In genomic region chr6:94648496-94648895, GRCm38 (mm10) we compare ENCODE assay signal across 8 mouse cellular contexts. TPM values are rescaled to one million over a fixed set of nuclear protein-coding genes. Genes with fewer than 3 reads are reported as not detected.
DNase-seq lines count a peak whose midpoint lies in the region; ATAC-seq and TF ChIP-seq lines count a peak whose summit lies in the region.

No protein-coding gene starts in this region.

- H3K4me1 ChIP-seq in heart, embryonic 11.5 days (ENCODE audit: control insufficient read depth, insufficient read depth, low read length): peaks cover 31% of the 10 kb centered on the region
- peaks cover 71% of the 10 kb centered on the region for H3K4me1 ChIP-seq in thymus, adult 2 months (replicated peaks; ENCODE audit: control insufficient read depth, insufficient read depth, low read length)
- H3K4me1 ChIP-seq in limb, embryonic 14.5 days (ENCODE audit: control insufficient read depth, insufficient read depth, low read length): peaks cover 51% of the 10 kb centered on the region

- WGBS in heart, embryonic 11.5 days (ENCODE audit: insufficient replicate concordance): 26% methylated on average over 4 of the region's 4 CpGs
- WGBS in thymus, adult 2 months: 90% methylated on average over 4 of the region's 4 CpGs
- 37% methylated on average over 4 of the region's 4 CpGs for WGBS in limb, embryonic 14.5 days

- no peak overlapping the region; the same call in 1 of the 2 replicates for H3K4me2 ChIP-seq in heart, embryonic 11.5 days
- H3K4me2 ChIP-seq in limb, embryonic 14.5 days (replicated peaks; ENCODE audit: low read depth, low read length, severe bottlenecking): peak overlapping the region; percentile 32; the same call in 1 of the 2 replicates

- H3K4me3 ChIP-seq in heart, embryonic 11.5 days (ENCODE audit: low read depth, low read length): no peak overlapping the region
- no peak overlapping the region for H3K4me3 ChIP-seq in thymus, adult 2 months (ENCODE audit: control insufficient read depth, insufficient read depth, low read length)
- no peak overlapping the region for H3K4me3 ChIP-seq in limb, embryonic 14.5 days (replicated peaks; ENCODE audit: low read length)

- DNase-seq in heart, adult 8-10 months (ENCODE audit: low spot score): no peak
- no peak for DNase-seq in thymus, adult 2 months
- DNase-seq in thymus, postnatal 4 days: no peak
- no peak for DNase-seq in limb, embryonic 14.5 days (ENCODE audit: low spot score)
- no peak for DNase-seq in embryo, embryonic 10 days (ENCODE audit: low spot score)
- no peak for DNase-seq in right cerebral cortex, adult 2 months (ENCODE audit: low spot score in 2 of 2)

- TF ChIP-seq POLR2A in thymus, adult 2 months (IDR thresholded peaks at IDR 0.05; ENCODE audit: control insufficient read depth, extremely low read depth, insufficient read depth, low read length, poor library complexity): no peak
- no peak for TF ChIP-seq POLR2A in limb, embryonic 14.5 days (IDR thresholded peaks at IDR 0.05; ENCODE audit: borderline replicate concordance, extremely low read depth, insufficient read depth, insufficient read length)

- no peak for ATAC-seq in heart, embryonic 11.5 days (replicated peaks; ENCODE audit: insufficient number of reproducible peaks, low FRiP score, low TSS enrichment)
- no peak for ATAC-seq in limb, embryonic 14.5 days (ENCODE audit: low FRiP score, low read depth)
- ATAC-seq in erythroblast, adult 5-6 weeks (replicated peaks; ENCODE audit: low FRiP score, poor library complexity, severe bottlenecking): no peak

- no peak overlapping the region for H3K9ac ChIP-seq in heart, embryonic 11.5 days (ENCODE audit: low read depth, low read length)
- H3K9ac ChIP-seq in limb, embryonic 14.5 days (ENCODE audit: low read depth, low read length, severe bottlenecking): 0 out of 2 replicates have a peak overlapping the region, but pooled peaks have one; percentile 13

- H3K27ac ChIP-seq in heart, embryonic 11.5 days (ENCODE audit: low read depth, low read length): peak overlapping the region; percentile 50
- H3K27ac ChIP-seq in thymus, adult 2 months (ENCODE audit: control insufficient read depth, insufficient read depth, low read length): peak overlapping the region; percentile 97
- peak overlapping the region; percentile 64 for H3K27ac ChIP-seq in limb, embryonic 14.5 days (replicated peaks; ENCODE audit: low read depth, low read length)

- H3K27me3 ChIP-seq in heart, embryonic 11.5 days (ENCODE audit: control insufficient read depth, insufficient read depth, low read length): no peaks in the 10 kb centered on the region
- H3K27me3 ChIP-seq in thymus, adult 2 months (ENCODE audit: control insufficient read depth, insufficient read depth, low read length): no peaks in the 10 kb centered on the region
- no peaks in the 10 kb centered on the region for H3K27me3 ChIP-seq in limb, embryonic 14.5 days (ENCODE audit: control insufficient read depth, insufficient read depth, low read length)

- no peak for TF ChIP-seq CTCF in thymus, adult 2 months (IDR thresholded peaks at IDR 0.05; ENCODE audit: borderline replicate concordance, control insufficient read depth, extremely low read depth, insufficient read depth, low read length, poor library complexity)

- no peaks in the 10 kb centered on the region for H3K36me3 ChIP-seq in heart, embryonic 11.5 days (ENCODE audit: control insufficient read depth, insufficient read depth, low read length)
- no peaks in the 10 kb centered on the region for H3K36me3 ChIP-seq in thymus, adult 2 months (ENCODE audit: control insufficient read depth, insufficient read depth, low read length)
- peaks cover 7% of the 10 kb centered on the region for H3K36me3 ChIP-seq in limb, embryonic 14.5 days (ENCODE audit: control insufficient read depth, insufficient read depth, low read length)

- H3K9me3 ChIP-seq in heart, embryonic 11.5 days (replicated peaks; ENCODE audit: control insufficient read depth, low read length): no peaks in the 10 kb centered on the region
- no peaks in the 10 kb centered on the region for H3K9me3 ChIP-seq in limb, embryonic 14.5 days (ENCODE audit: control insufficient read depth, low read length)

RNA-seq across cellular contexts. Expression of gene Lrig1, which starts 51.5 kb away (rescaled TPM):
- polyA plus RNA-seq in heart, embryonic 11.5 days (2014; fragmentation: Nextera tagmentation; extraction: Ambion mirVana): 10.9 and 11.8 TPM in 2 replicates
- 10 to 100 TPM; 27.0 to 36.3 (median 32.2) TPM for total RNA-seq in heart, adult 8-10 months (2022)
- 58.7 and 62.1 TPM in 2 replicates for polyA plus RNA-seq in thymus, adult 2 months (2012; rRNA removed)
- 49.4 and 59.6 TPM in 2 replicates for polyA plus RNA-seq in limb, embryonic 14.5 days (2012; rRNA removed)
- 31.2 and 35.1 TPM in 2 replicates for polyA plus RNA-seq in limb, embryonic 14.5 days (2014; fragmentation: Nextera tagmentation; extraction: Ambion mirVana)
- total RNA-seq in erythroblast, adult 5-6 weeks (2015; ENCODE audit: low replicate concordance): 1.2 and 2.5 TPM in 2 replicates
- 1.3 and 2.5 TPM in 2 replicates for total RNA-seq in erythroblast, adult 5-6 weeks (2017; ENCODE audit: low replicate concordance)
